Mouse (Mus musculus): Measurements from ENCODE around the gene Ano6.

- TF ChIP-seq JUND (conservative IDR thresholded peaks at IDR 0.05; ENCODE audit: low read depth, low read length): no peak
- no peak for TF ChIP-seq POLR2A (IDR thresholded peaks at IDR 0.05; ENCODE audit: low read depth, low read length)
These were observed 9.0 kb downstream of the Ano6 start for GRCm38 (mm10) chr15:95799632-95800031.

Measured in CH12.LX (cell line).